Mouse (Mus musculus) lung, postnatal 10 days (tissue): ENCODE measurements around the gene Defb3.
"Not testable (repeated sequence)": the region's sequence is repeated elsewhere in the genome, so short reads cannot be mapped to it uniquely, and the experiment has no call there.

ENCODE experiments used
- DNase-seq: peaks from one replicate; pipeline ENCODE4 v3.0.0; 2021

Gene Defb3

DNA sequence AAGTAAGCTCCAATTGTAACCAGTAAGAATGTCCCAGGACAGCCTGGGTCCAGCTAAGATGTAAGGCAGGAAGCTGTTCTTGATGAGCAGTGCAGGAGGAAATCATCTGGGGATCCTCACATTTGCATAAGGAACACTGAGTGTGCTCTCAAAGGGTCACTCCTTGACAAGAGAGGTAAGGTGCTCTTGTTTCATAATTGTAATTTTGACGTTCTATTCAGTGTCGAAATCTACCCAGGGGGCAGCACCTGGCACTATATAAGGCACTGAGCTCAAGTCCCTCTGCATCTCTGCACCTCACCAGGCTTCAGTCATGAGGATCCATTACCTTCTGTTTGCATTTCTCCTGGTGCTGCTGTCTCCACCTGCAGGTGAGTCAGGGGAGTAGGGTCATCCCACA lies at the start of gene Defb3:
Gene Defb3 (plus strand): TSS at position 301 of the 400 bp plus-strand sequence.
- DNase-seq: not testable (repeated sequence)

DNA sequence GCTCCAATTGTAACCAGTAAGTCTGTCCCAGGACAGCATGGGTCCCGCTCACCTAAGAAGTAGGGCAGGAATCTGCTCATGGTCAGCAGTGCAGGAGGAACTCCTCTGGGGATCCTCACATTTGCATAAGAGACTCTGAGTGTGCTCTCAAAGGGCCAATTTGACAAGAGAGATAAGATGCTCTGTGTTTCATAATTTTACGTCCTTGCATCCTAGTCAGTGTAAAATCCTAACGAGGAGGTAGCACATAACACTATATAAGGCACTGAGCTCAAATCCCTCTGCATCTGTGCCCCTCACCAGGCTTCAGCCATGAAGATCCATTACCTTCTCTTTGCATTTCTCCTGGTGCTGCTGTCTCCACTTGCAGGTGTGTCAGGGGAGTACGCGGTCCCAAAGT lies 45.9 kb upstream of the Defb3 start, which contains the start of gene Defb5:
Gene Defb5 (plus strand): TSS at position 301 of the 400 bp plus-strand sequence.
- no peak for DNase-seq

DNA sequence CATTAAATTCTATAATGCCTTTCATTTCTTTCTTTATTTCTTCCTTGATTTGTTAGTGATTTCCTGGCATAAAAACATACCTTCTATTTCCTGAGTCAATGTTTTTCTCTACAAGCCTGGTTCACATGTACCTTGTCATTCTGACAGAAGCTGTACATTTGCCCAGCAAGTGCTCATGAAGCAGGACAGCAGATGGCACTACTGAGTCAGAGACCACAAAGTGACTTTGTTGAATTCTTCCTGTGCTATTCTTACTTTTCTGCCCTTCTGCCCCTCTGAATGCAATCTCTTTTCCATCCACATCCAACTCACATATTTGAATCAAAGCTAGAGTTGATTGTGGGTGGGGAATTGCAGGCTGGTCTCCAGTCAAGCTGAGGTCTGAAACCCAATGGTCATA lies 35.0 kb upstream of the Defb3 start:
- DNase-seq: no peak

DNA sequence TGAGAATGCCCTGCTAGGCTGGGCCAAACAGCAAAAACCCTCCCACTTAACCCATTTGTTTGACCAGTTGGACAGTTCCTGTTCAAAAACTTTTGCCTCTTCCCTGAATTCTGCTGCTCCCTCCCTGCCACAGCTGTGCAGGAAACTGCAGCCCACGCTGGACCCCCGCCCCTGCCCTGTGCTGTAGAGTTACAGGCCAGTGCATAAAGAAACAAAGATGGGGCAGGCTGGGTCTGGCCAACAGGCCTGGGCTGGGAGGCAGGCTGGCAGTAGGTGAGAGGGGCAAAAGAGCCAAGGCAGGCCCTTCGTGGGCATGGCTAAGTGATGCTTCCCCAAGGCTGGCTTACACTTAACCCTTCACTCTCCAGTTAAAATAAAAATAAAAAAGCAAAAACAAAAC lies 33.5 kb upstream of the Defb3 start:
- DNase-seq: no peak

DNA sequence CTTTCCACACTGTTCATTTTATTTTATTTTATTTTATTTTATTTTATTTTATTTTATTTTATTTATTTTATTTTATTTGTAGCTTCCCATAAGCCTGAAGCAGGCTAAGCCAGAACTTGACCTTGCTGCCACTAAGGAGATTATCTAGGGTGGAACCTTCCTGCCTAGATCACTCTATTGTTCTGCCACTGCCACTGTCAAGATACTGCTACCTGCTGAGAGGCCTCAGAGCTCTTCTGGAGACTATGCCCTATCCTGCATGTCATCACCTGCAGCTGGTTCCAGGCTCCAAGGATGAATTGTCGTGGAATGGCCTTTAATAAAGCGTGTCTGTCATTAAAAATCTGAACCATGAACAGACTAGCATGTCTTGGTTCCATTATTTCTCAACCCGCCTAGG lies 5.2 kb downstream of the Defb3 start:
- not testable (repeated sequence) for DNase-seq

DNA sequence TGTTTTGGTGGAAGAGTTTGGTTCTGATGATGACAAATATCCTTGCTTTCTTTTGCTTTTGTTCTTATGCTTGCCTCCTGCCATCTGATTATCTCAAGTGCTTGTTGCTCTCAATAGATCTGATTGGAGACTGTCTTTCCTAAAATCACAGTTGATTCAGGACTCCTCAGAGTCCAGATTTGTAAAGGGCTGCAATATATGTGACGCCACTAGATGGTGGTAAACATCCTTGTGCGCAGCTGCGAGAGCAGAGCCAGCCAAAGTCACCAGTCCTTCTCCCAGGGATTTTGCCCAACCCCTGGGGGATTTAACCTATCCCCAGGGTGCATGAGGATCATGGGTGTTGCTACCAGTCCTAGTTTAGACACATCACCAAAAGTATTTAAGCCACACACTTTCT lies 38.7 kb downstream of the Defb3 start:
- no peak for DNase-seq
